Mouse (Mus musculus): ENCODE measurements around the gene Faah.

GRCm38 (mm10) chr4:115978911-115979310, 38.8 kb downstream of the Faah start:
- TF ChIP-seq CTCF (IDR thresholded peaks at IDR 0.05; ENCODE audit: control insufficient read depth, insufficient read depth, low read length) (no peak), POLR2A (IDR thresholded peaks at IDR 0.05; ENCODE audit: borderline replicate concordance, control insufficient read depth, low read depth, low read length) (no peak)

Measured in bone marrow, adult 2 months (tissue).